ENCODE assay signal across 21 mouse cellular contexts in the genomic region with DNA sequence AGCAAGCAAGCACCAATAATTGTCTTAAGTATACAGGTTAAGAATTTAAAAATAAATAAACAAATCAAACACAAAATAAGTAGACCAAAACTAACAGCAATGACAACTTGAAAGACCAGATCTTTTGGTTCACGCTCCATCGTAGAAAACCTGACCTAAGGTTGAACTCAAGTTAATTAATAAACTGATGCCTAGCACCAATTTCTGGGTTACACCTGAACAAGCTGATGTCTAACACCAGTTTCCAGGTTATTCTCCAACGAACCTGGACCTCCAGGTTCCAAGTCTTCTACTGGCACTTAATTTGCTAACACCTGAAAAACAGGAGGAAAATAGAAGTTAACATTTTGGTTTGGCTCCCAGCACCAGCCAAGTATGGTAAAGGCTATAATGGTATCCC.
DNase-seq lines count a peak whose midpoint lies in the region; ATAC-seq lines count a peak whose summit lies in the region.
"Had no signal": no experiment of that assay in that cellular context is flagged by ENCODE, and none has a peak within 500 bp of the region (broad histone marks: within the 10 kb centered on the region; RNA-seq: fewer than 3 reads in every experiment).

No protein-coding gene starts in this region.

- H3K27ac ChIP-seq in kidney, embryonic 16.5 days (ENCODE audit: low read length): peak overlapping the region; percentile 76
- H3K27ac ChIP-seq: embryonic facial prominence, embryonic 13.5 days; embryonic facial prominence, embryonic 15.5 days; forebrain, embryonic 10.5 days; forebrain, embryonic 12.5 days had no signal

- ATAC-seq in kidney, embryonic 16.5 days (ENCODE audit: low FRiP score, low TSS enrichment): peak; percentile 61; the same call in 1 of the 2 replicates
- ATAC-seq: forebrain, embryonic 14.5 days; forebrain, embryonic 16.5 days had no signal

- H3K4me1 ChIP-seq in kidney, embryonic 16.5 days (ENCODE audit: insufficient read depth, low read length): no peaks in the 10 kb centered on the region
- H3K4me1 ChIP-seq: embryonic facial prominence, embryonic 13.5 days; embryonic facial prominence, embryonic 15.5 days; forebrain, embryonic 10.5 days; forebrain, embryonic 12.5 days had no signal

- H3K9me3 ChIP-seq in kidney, embryonic 16.5 days (ENCODE audit: low read length): no peaks in the 10 kb centered on the region
- H3K9me3 ChIP-seq: embryonic facial prominence, embryonic 13.5 days; embryonic facial prominence, embryonic 15.5 days; forebrain, embryonic 10.5 days; forebrain, embryonic 12.5 days had no signal

- 62% methylated on average over 3 of the region's 3 CpGs for WGBS in kidney, embryonic 16.5 days

- H3K9ac ChIP-seq in kidney, embryonic 16.5 days (replicated peaks; ENCODE audit: low read length): no peak overlapping the region
- H3K9ac ChIP-seq: embryonic facial prominence, embryonic 13.5 days; embryonic facial prominence, embryonic 15.5 days; forebrain, embryonic 12.5 days had no signal

- no peak overlapping the region for H3K4me3 ChIP-seq in kidney, embryonic 16.5 days (ENCODE audit: low read length)
- H3K4me3 ChIP-seq: embryonic facial prominence, embryonic 13.5 days; embryonic facial prominence, embryonic 15.5 days; erythroblast, embryonic 14.5 days; forebrain, embryonic 10.5 days; forebrain, embryonic 12.5 days had no signal

- peak; percentile 27 for DNase-seq in kidney, adult 9 months
- DNase-seq in kidney, postnatal 14 days: no peak
- no peak for DNase-seq in kidney, postnatal 4 days
- DNase-seq: adrenal gland, adult 2 months; adrenal gland, postnatal 10 days; adrenal gland, postnatal 25 days; cerebellum, adult 11 months; cerebellum, adult 18-20 months; cerebellum, adult 8-10 months; cerebellum, adult 9-11 months; cerebellum, postnatal 14 days; cerebellum, postnatal 36 days; embryo, embryonic 11 days had no signal

- no peaks in the 10 kb centered on the region for H3K27me3 ChIP-seq in kidney, embryonic 16.5 days (ENCODE audit: insufficient read depth, low read length)
- H3K27me3 ChIP-seq: embryonic facial prominence, embryonic 13.5 days; embryonic facial prominence, embryonic 15.5 days; forebrain, embryonic 12.5 days had no signal

- no peaks in the 10 kb centered on the region for H3K36me3 ChIP-seq in kidney, embryonic 16.5 days (ENCODE audit: insufficient read depth, low read length)
- H3K36me3 ChIP-seq: embryonic facial prominence, embryonic 13.5 days; embryonic facial prominence, embryonic 15.5 days; forebrain, embryonic 10.5 days; forebrain, embryonic 12.5 days had no signal

- H3K4me2 ChIP-seq in kidney, embryonic 16.5 days (replicated peaks; ENCODE audit: low read depth, low read length): no peak overlapping the region
- H3K4me2 ChIP-seq: embryonic facial prominence, embryonic 13.5 days; embryonic facial prominence, embryonic 15.5 days; forebrain, embryonic 12.5 days had no signal
